Mouse (Mus musculus) limb, embryonic 14.5 days (tissue): ENCODE data around the gene Slc4a2. TPM values are rescaled to one million over a fixed set of nuclear protein-coding genes. Genes with fewer than 3 reads are reported as not detected.

Source experiments
- ATAC-seq: fragments of 200-750 bp; cut with Nextera tagmentation; 2 replicates; pipeline ENCODE4 v1.8.0; 2017; ENCODE audit warnings: low read depth, moderate number of reproducible peaks, moderate TSS enrichment; ENCODE audit not compliant: low FRiP score
- DNase-seq: peaks from one replicate; pipeline ENCODE4 v3.0.0-alpha.2; 2015; ENCODE audit warnings: low spot score
- H3K27ac ChIP-seq: fragments of 300-500 bp; sonication (generic); replicated peaks from 2 replicates; pipeline ENCODE4 v1.5.1; 2014; ENCODE audit warnings: low read depth, mild to moderate bottlenecking, low read length, moderate library complexity, mixed read lengths
- H3K27me3 ChIP-seq: fragments of 300-500 bp; sonication (generic); 2 replicates; pipeline ENCODE4 v1.6.1; 2014; ENCODE audit warnings: low read length, mixed read lengths; ENCODE audit not compliant: control insufficient read depth, insufficient read depth
- H3K36me3 ChIP-seq: fragments of 300-500 bp; sonication (generic); 2 replicates; pipeline ENCODE4 v1.6.1; 2014; ENCODE audit warnings: mild to moderate bottlenecking, low read length, moderate library complexity, mixed read lengths; ENCODE audit not compliant: control insufficient read depth, insufficient read depth
- H3K4me1 ChIP-seq: fragments of 300-500 bp; sonication (generic); 2 replicates; pipeline ENCODE4 v1.6.1; 2014; ENCODE audit warnings: antibody characterized with exemption, low read length, mixed read lengths; ENCODE audit not compliant: control insufficient read depth, insufficient read depth
- H3K4me2 ChIP-seq: fragments of 300-500 bp; sonication (generic); replicated peaks from 2 replicates; pipeline ENCODE4 v1.6.1; 2014; ENCODE audit warnings: low read depth, mild to moderate bottlenecking, low read length, moderate library complexity; ENCODE audit not compliant: severe bottlenecking
- H3K4me3 ChIP-seq: fragments of 300-500 bp; sonication (generic); replicated peaks from 2 replicates; pipeline ENCODE4 v1.5.1; 2014; ENCODE audit warnings: low read length
- H3K9ac ChIP-seq: fragments of 300-500 bp; sonication (generic); 2 replicates; pipeline ENCODE4 v1.6.1; 2014; ENCODE audit warnings: mild to moderate bottlenecking, low read depth, low read length, moderate library complexity; ENCODE audit not compliant: severe bottlenecking
- H3K9me3 ChIP-seq: fragments of 300-500 bp; sonication (generic); 2 replicates; pipeline ENCODE4 v1.6.1; 2016; ENCODE audit warnings: low read length; ENCODE audit not compliant: control insufficient read depth
- POLR2A ChIP-seq: fragments of 200-500 bp; IDR thresholded peaks from 2 replicates; pipeline ENCODE4 v1.8.0; 2012; ENCODE audit warnings: inconsistent platforms, mild to moderate bottlenecking, moderate library complexity, borderline replicate concordance; ENCODE audit not compliant: insufficient read depth, insufficient read length; ENCODE audit errors: extremely low read depth
- WGBS: fragments of 180-500 bp; shearing (Covaris S2); extraction: QIAGEN DNeasy Blood & Tissue Kit; methylation state at CpG from one replicate; pipeline ENCODE4 v1.1.7; 2014; 5-methylcytosine and 5-hydroxymethylcytosine counted together
- polyA plus RNA-seq, 2 experiments: library from polyadenylated mRNA; depleted of rRNA in 1 of 2; stranded (reverse) in 1 of 2; unstranded in 1 of 2; fragments of >200 nt; fragmentation: Nextera tagmentation in 1 of 2; extraction: Ambion mirVana in 1 of 2; gene quantifications; 2 replicates each; pipeline versions ENCODE4 v1.2.1 to v1.2.3; 2012 to 2014

The Slc4a2 gene
- polyA plus RNA-seq (2012; rRNA removed) (69.1 and 84.1 TPM in 2 replicates), polyA plus RNA-seq (2014; fragmentation: Nextera tagmentation; extraction: Ambion mirVana) (30.0 and 37.1 TPM in 2 replicates)

DNA sequence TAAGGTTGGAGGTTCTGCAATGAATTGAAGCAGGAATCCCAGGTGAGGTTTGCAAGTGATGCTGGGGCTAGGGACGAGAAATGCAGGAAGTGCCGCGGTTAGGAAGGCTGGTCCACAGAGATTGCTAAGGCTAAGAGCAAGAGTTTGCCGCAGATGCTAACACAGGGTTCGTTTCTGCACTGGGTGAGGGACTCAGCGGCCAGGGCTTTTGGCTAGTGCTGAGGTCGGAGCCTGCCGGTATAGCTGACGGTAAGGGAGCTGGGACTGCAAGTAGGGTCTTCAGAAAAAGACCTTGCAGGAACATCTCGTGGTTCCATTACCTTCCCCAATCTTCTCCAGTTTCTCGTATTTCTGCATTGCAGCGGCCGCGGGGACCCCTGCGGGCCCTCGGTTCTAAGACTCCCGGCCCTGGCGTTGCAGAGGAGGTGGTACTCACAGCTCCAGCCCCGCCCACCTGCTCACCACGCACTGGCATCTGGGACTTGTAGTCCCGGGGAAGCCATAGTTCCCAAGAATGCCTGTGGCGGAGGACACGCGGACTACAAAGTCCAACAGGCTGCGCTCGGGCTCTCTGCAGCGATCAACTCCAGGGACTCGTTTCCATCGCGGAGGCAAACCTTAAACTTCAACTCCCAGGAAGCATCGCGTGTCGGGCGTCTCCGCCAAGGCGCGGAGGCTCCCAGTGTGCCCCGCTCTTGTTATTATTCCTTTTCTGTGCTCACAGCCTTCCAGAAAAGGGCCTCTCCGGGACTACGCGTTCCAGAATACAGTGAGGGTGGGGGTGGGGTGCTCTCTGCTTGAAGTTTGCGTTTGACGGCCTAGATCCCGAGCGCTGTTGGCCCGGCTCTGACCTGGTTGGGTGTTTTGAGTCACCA is at the start of gene Slc4a2, which contains the start of gene Cdk5:
Gene Slc4a2 (plus strand): TSS at position 709 of the 875 bp plus-strand sequence.
Gene Cdk5 (minus strand): TSS at position 402 of the 875 bp plus-strand sequence.
- peaks cover 38% of the 10 kb centered on the region for H3K4me1 ChIP-seq
- peak within 1 kb of the TSS; percentile 71 for H3K9ac ChIP-seq
- H3K4me3 ChIP-seq = peak within 1 kb of the TSS; percentile 68
- H3K36me3 ChIP-seq = peaks cover 28% of the 10 kb centered on the region
- ATAC-seq (peak; percentile 95), DNase-seq (peak; percentile 99)
- 1% methylated on average over 46 of the region's 46 CpGs for WGBS
- H3K27me3 ChIP-seq = no peaks in the 10 kb centered on the region
- H3K4me2 ChIP-seq = peak within 1 kb of the TSS; percentile 94
- peak within 1 kb of the TSS; percentile 92 for H3K27ac ChIP-seq
- no peaks in the 10 kb centered on the region for H3K9me3 ChIP-seq
- peak; percentile 41; the same call in 1 of the 2 replicates for TF ChIP-seq POLR2A

GRCm38 (mm10) chr5:24374216-24374615 is 49.4 kb upstream of the Slc4a2 start:
- no peak overlapping the region for H3K4me2 ChIP-seq
- no peak overlapping the region for H3K4me3 ChIP-seq
- H3K4me1 ChIP-seq = no peaks in the 10 kb centered on the region
- DNase-seq = peak; percentile 37
- WGBS = 73% methylated on average over 6 of the region's 6 CpGs
- H3K27me3 ChIP-seq = no peaks in the 10 kb centered on the region
- no peaks in the 10 kb centered on the region for H3K36me3 ChIP-seq
- ATAC-seq = no peak
- H3K9ac ChIP-seq = no peak overlapping the region
- H3K9me3 ChIP-seq = no peaks in the 10 kb centered on the region
- no peak overlapping the region for H3K27ac ChIP-seq
- no peak for TF ChIP-seq POLR2A

GRCm38 (mm10) chr5:24374666-24375328 is 48.8 kb upstream of the Slc4a2 start:
- H3K27me3 ChIP-seq = no peaks in the 10 kb centered on the region
- H3K36me3 ChIP-seq = no peaks in the 10 kb centered on the region
- H3K27ac ChIP-seq = no peak overlapping the region
- no peaks in the 10 kb centered on the region for H3K9me3 ChIP-seq
- DNase-seq = no peak
- no peak overlapping the region for H3K4me3 ChIP-seq
- WGBS = 79% methylated on average over 7 of the region's 7 CpGs
- no peak overlapping the region for H3K4me2 ChIP-seq
- no peak for TF ChIP-seq POLR2A
- H3K9ac ChIP-seq = no peak overlapping the region
- H3K4me1 ChIP-seq = no peaks in the 10 kb centered on the region
- no peak for ATAC-seq

- H3K9me3 ChIP-seq = no peaks in the 10 kb centered on the region
- no peak for ATAC-seq
- no peak overlapping the region for H3K4me2 ChIP-seq
- H3K27ac ChIP-seq = no peak overlapping the region
- no peaks in the 10 kb centered on the region for H3K36me3 ChIP-seq
- TF ChIP-seq POLR2A = no peak
- H3K9ac ChIP-seq = no peak overlapping the region
- peaks cover 1% of the 10 kb centered on the region for H3K4me1 ChIP-seq
- WGBS = 80% methylated on average over 2 of the region's 2 CpGs
- H3K27me3 ChIP-seq = no peaks in the 10 kb centered on the region
- no peak overlapping the region for H3K4me3 ChIP-seq
- no peak for DNase-seq
These were observed 44.9 kb upstream of the Slc4a2 start for GRCm38 (mm10) chr5:24378700-24379099.

GRCm38 (mm10) chr5:24379501-24379900 is 44.1 kb upstream of the Slc4a2 start:
- no peaks in the 10 kb centered on the region for H3K9me3 ChIP-seq
- TF ChIP-seq POLR2A = no peak
- WGBS = 59% methylated on average over 4 of the region's 4 CpGs
- H3K9ac ChIP-seq = no peak overlapping the region
- no peaks in the 10 kb centered on the region for H3K36me3 ChIP-seq
- peaks cover 5% of the 10 kb centered on the region for H3K4me1 ChIP-seq
- no peak for ATAC-seq
- DNase-seq = no peak
- H3K27me3 ChIP-seq = no peaks in the 10 kb centered on the region
- H3K4me2 ChIP-seq = no peak overlapping the region
- no peak overlapping the region for H3K27ac ChIP-seq
- H3K4me3 ChIP-seq = no peak overlapping the region
